Mouse (Mus musculus) lung, postnatal 0 days (tissue): ENCODE measurements at regions not wholly inside any gene's neighbourhood (a gene's known extent, or its start where the extent isn't known, plus 50 kb on each side); places are given as distances from the start of the nearest gene placed in this dataset.

Source experiments
- CTCF ChIP-seq: IDR thresholded peaks from 2 replicates; pipeline ENCODE4 v1.5.1; 2016; ENCODE audit warnings: antibody characterized with exemption, mild to moderate bottlenecking
- EP300 ChIP-seq: IDR thresholded peaks from 2 replicates; pipeline ENCODE4 v1.6.1; 2016; ENCODE audit warnings: antibody characterized with exemption, mild to moderate bottlenecking, control low read depth

- TF ChIP-seq EP300 (no peak), CTCF (no peak)
These were observed 2749.4 kb upstream of the Gm8797 start for GRCm38 (mm10) chr3:3001224-3001623.
